In genomic region chr11:11014088-11014487, GRCm38 (mm10) we compare ENCODE assay signal across 11 mouse cellular contexts.
A peak's percentile ranks its signal among the peaks of the same experiment; 100 is the strongest.
DNase-seq lines count a peak whose midpoint lies in the region; ATAC-seq and TF ChIP-seq lines count a peak whose summit lies in the region.
"Had no signal": no experiment of that assay in that cellular context is flagged by ENCODE, and none has a peak within 500 bp of the region (broad histone marks: within the 10 kb centered on the region; RNA-seq: fewer than 3 reads in every experiment).

No protein-coding gene starts in this region.

- H3K9ac ChIP-seq in midbrain, embryonic 13.5 days (replicated peaks) = no peak overlapping the region
- H3K9ac ChIP-seq in midbrain, embryonic 11.5 days (ENCODE audit: low read length) = no peak overlapping the region
- H3K9ac ChIP-seq in neural tube, embryonic 15.5 days (replicated peaks) = no peak overlapping the region
- H3K9ac ChIP-seq: heart, embryonic 15.5 days; lung, embryonic 14.5 days had no signal

- DNase-seq in midbrain, embryonic 11.5 days (ENCODE audit: low spot score, missing footprints) = no peak
- DNase-seq in fat pad, adult 2 months (ENCODE audit: extremely low read depth, low read depth, low spot score) = peak; percentile 74
- peak; percentile 19 to 42 for DNase-seq in layer of hippocampus, adult 18-20 months (ENCODE audit: low spot score in 2 of 2)
- no peak for DNase-seq in adrenal gland, postnatal 10 days
- DNase-seq in gastrocnemius, adult 2 months = no peak
- DNase-seq: kidney, adult 2 months; lung, embryonic 14.5 days had no signal

- no peaks in the 10 kb centered on the region for H3K4me1 ChIP-seq in midbrain, embryonic 13.5 days (replicated peaks)
- no peaks in the 10 kb centered on the region for H3K4me1 ChIP-seq in midbrain, embryonic 11.5 days (ENCODE audit: control insufficient read depth, insufficient read depth, low read length)
- H3K4me1 ChIP-seq in neural tube, embryonic 15.5 days = peaks cover 3% of the 10 kb centered on the region; the same call in 1 of the 2 replicates
- H3K4me1 ChIP-seq: heart, embryonic 15.5 days; limb, embryonic 10.5 days had no signal

- no peaks in the 10 kb centered on the region for H3K36me3 ChIP-seq in midbrain, embryonic 13.5 days
- no peaks in the 10 kb centered on the region for H3K36me3 ChIP-seq in midbrain, embryonic 11.5 days (ENCODE audit: control insufficient read depth, insufficient read depth, low read length)
- H3K36me3 ChIP-seq in neural tube, embryonic 15.5 days = no peaks in the 10 kb centered on the region
- H3K36me3 ChIP-seq: heart, embryonic 15.5 days; limb, embryonic 10.5 days had no signal

- intact Hi-C loops in gastrocnemius, adult 2 months (cut with DNase I) = no loop called here

- ATAC-seq in midbrain, embryonic 13.5 days = peak; percentile 76
- ATAC-seq in midbrain, embryonic 11.5 days (ENCODE audit: low FRiP score) = no peak
- ATAC-seq in neural tube, embryonic 15.5 days (ENCODE audit: low FRiP score) = peak; percentile 93

- 67% methylated on average over 1 of the region's 1 CpGs for WGBS in midbrain, embryonic 13.5 days
- WGBS in midbrain, embryonic 11.5 days = 70% methylated on average over 1 of the region's 1 CpGs
- 19% methylated on average over 1 of the region's 1 CpGs for WGBS in neural tube, embryonic 15.5 days

- H3K4me3 ChIP-seq in midbrain, embryonic 13.5 days (replicated peaks) = no peak overlapping the region
- H3K4me3 ChIP-seq in midbrain, embryonic 11.5 days (ENCODE audit: low read depth, low read length) = no peak overlapping the region
- no peak overlapping the region for H3K4me3 ChIP-seq in neural tube, embryonic 15.5 days (replicated peaks)
- H3K4me3 ChIP-seq in gastrocnemius, adult 2 months = no peak overlapping the region
- H3K4me3 ChIP-seq: heart, embryonic 15.5 days; limb, embryonic 10.5 days had no signal

- no peaks in the 10 kb centered on the region for H3K27me3 ChIP-seq in midbrain, embryonic 13.5 days
- H3K27me3 ChIP-seq in midbrain, embryonic 11.5 days (ENCODE audit: control insufficient read depth, insufficient read depth, low read length) = no peaks in the 10 kb centered on the region
- no peaks in the 10 kb centered on the region for H3K27me3 ChIP-seq in neural tube, embryonic 15.5 days (replicated peaks)
- H3K27me3 ChIP-seq: heart, embryonic 15.5 days had no signal

- H3K27ac ChIP-seq in midbrain, embryonic 13.5 days = no peak overlapping the region
- no peak overlapping the region for H3K27ac ChIP-seq in midbrain, embryonic 11.5 days (ENCODE audit: low read depth, low read length)
- peak overlapping the region; percentile 38 for H3K27ac ChIP-seq in neural tube, embryonic 15.5 days (replicated peaks)
- no peak overlapping the region for H3K27ac ChIP-seq in gastrocnemius, adult 2 months
- H3K27ac ChIP-seq: heart, embryonic 15.5 days; limb, embryonic 10.5 days had no signal

- H3K9me3 ChIP-seq in midbrain, embryonic 13.5 days = no peaks in the 10 kb centered on the region
- no peaks in the 10 kb centered on the region for H3K9me3 ChIP-seq in midbrain, embryonic 11.5 days (ENCODE audit: control insufficient read depth, low read length)
- no peaks in the 10 kb centered on the region for H3K9me3 ChIP-seq in neural tube, embryonic 15.5 days (replicated peaks)
- H3K9me3 ChIP-seq: heart, embryonic 15.5 days; limb, embryonic 10.5 days had no signal

- no peak overlapping the region for H3K4me2 ChIP-seq in midbrain, embryonic 13.5 days (replicated peaks)
- no peak overlapping the region for H3K4me2 ChIP-seq in midbrain, embryonic 11.5 days
- H3K4me2 ChIP-seq in neural tube, embryonic 15.5 days = no peak overlapping the region
- H3K4me2 ChIP-seq: heart, embryonic 15.5 days; lung, embryonic 14.5 days had no signal

- TF ChIP-seq CTCF in gastrocnemius, adult 2 months (IDR thresholded peaks at IDR 0.05) = no peak

Comparison
In these comparisons a context has a peak if more than half of its experiments do, and no peak if none do; other contexts are left out.
1. DNase-seq: peak in fat pad, adult 2 months (single experiment) and layer of hippocampus, adult 18-20 months (2 of 2); none in midbrain, embryonic 11.5 days (single experiment), adrenal gland, postnatal 10 days (single experiment) and gastrocnemius, adult 2 months (single experiment).